Mouse (Mus musculus): ENCODE measurements at regions not wholly inside any gene's neighbourhood (a gene's known extent, or its start where the extent isn't known, plus 50 kb on each side); places are given as distances from the start of the nearest gene placed in this dataset.

DNA sequence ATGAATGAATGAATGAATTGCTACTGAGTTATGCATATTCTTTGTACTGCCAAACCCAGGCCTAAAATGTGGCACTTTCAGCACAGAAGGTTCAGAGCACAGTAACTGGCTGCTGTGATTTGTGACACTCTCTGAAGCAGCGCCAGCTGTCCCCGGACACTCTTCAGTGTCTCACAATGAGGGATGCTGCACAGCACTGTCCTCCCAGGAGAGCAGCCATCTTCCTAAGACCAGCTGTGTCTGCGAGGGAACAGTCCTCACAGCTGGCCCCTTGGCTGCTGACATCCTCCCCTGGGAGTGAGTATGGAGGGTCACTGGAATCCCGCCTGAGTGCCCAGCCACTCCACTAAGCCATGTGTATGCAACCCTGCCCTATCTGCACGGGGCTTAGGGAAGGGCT, 265.9 kb upstream of the Zfp637 start:
- CTCF ChIA-PET: no interaction called here
- POLR2A ChIA-PET: no interaction called here

GRCm38 (mm10) chr6:117576021-117576420, 265.0 kb upstream of the Zfp637 start:
- POLR2A ChIA-PET: no interaction called here
- CTCF ChIA-PET: no interaction called here

DNA sequence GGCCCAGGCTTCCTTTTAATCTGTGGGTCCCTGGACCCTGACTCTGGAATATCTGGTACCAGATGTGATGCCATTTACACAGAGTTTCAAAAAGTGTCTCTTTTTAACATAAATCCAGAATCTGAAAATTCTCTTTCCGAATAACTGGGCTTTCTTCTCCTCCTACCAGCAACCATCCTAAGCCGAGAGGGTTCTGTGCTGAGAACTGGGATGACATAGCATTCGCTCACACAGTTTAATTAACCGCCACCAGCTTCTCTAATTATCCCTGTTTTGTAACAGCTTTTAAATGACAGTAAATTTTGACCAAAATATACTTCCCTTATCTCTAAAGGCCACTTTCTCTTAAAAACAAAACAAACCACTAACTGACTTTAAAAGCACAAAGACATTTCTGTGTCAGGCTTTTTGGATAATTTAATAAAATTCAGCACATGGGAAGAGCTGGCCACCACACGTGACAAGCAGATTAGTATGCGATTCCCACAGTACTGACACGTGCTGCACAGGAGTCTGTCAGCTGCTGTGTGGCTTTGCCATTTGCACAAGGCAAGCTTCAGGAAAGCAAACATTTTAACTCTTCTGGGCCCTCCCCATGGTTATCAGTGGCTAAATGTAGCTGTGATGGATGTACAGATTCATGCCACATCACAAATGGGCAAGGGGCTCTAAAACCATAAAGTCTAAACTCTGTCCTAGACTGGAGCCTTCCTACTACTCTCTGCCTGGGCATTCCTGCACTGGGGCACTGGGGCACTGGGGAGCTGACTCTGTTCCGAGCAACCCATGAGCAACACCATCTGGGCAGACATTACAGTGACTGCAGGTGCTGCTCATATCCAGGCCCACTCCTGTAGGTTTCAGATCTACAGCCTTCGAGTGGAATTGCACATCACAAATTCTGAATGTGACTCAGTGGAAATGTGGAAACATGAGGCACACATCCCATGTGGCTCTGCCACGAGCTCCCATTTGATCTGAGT, 263.1 kb upstream of the Zfp637 start:
- ChIA-PET CTCF (interaction anchor here in 1 of 4 experiments (0.5 kb wide), 1 partner anchor 83 kb away, joined by 5 read pairs; no protein-coding TSS in a partner anchor), POLR2A (interaction anchor here in 1 of 4 experiments (1.1 kb wide), 1 partner anchor 284 kb away, joined by 3 read pairs; the partner anchor contains the start of gene Zfp239)

DNA sequence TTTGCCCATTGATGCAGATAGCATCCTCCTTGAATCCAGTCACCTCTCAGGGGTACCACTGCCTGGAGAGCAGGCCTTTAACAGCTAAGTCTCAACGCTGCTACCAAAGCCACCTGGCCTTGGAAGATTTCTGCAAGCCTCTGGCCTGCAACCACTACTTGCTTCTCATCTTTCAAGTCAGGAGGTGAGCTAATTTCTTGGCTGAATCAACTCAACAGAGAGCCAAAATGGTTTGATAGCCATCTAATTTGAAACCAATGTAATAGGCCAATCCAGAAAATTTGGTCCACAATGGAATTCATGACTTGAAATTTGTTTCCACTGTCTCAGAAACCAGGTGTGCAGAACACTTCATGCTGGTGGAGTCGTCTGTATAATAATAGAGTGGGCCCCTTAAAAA, 260.0 kb upstream of the Zfp637 start:
- POLR2A ChIA-PET: interaction anchor here in 1 of 4 experiments (1.2 kb wide), 1 partner anchor 19 kb away, joined by 3 read pairs; no protein-coding TSS in a partner anchor
- CTCF ChIA-PET: interaction anchor here in 1 of 4 experiments (0.6 kb wide), 1 partner anchor 96 kb away, joined by 3 read pairs; no protein-coding TSS in a partner anchor

DNA sequence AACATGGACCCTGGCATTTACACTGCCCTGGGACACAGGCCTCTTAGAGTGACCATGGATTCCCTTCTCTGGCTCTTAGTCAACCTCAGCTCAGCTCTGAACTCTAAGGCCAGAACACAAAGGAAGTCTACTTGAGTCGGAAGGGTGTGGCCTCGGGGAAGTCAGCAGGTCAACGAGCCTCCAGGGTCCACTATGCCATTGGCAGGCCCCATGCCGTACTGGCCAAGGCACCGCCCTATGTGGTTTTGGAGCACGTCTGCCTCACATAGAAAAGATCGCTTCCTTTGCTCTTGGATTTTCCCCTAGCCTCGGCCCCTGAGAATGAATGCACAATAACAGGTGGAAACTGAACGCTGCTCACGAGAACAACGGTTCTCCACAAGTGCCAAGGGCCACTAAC, 257.9 kb upstream of the Zfp637 start:
- POLR2A ChIA-PET: no interaction called here
- CTCF ChIA-PET: no interaction called here

- CTCF ChIA-PET: no interaction called here
- POLR2A ChIA-PET: no interaction called here
Measured at GRCm38 (mm10) chr6:117584563-117584962, 256.4 kb upstream of the Zfp637 start.

DNA sequence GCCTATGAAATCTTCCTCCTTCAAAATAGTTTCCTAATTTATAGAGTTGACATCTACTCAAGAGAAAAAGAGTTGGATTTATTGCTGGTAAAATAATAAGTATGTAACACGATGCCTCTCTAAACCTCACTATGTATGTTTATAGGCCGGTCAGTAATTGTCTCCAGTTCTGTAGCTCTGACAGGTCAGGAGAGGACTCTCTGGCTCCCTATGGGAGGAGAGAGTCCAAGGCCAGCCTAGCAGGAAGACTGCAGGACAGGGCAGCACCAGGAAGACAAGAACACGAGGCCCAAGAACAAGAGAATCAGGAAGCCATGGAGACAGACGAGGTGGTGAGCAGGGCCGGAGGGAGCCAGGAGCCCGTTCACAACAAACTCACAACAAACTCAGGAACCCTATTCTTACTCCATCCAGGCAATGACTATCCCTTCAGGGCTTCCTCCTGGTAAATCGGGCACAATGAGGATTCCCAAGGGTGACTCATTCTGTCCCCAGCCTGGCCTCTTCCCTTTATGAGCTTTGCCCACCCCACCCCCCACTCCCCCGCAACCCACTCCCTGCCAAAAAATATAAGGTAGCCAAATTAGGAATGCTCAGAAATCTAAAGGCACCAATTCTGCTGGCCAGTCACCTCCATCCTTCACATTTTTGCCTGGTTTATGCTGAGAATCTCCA, 244.7 kb upstream of the Zfp637 start:
- CTCF ChIA-PET: no interaction called here
- POLR2A ChIA-PET: no interaction called here

DNA sequence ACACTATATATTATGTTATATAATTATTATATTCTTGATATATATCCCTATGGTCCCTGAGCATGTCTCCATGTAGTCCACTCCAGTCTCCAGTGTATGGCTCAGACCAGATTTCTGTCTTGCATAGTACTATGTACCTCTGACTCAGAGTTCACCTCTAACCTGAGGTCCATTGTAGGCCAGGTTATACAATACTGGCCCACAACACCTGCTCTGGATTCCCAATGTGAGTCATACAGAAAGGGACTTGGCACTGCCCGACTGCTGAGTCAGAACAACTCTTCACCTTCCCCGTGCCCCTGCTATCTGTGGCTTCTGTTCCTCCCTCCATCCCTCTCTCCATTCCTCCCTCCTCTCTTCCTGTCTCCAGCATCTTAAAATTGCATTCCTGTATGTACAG, 236.1 kb upstream of the Zfp637 start:
- ChIA-PET POLR2A (no interaction called here), CTCF (no interaction called here)

DNA sequence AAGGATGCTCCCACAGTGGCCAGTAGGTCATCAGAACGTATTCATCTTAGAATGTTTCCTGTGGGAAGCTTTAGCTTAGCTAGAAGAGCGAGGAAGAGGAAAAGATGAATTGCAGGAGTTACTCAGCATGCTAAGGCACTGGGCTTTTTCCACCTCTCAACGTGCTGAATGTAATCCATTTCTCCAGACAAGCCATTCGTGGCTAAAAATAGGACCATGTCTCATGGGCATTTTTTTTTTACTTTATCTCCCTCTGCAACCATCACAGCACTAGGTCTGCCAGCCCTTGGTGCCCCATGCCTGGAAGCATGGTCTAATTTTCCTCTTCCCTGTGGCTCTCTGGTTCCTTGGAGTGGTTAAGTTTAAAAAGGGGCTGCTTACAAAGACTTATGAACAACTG, 235.3 kb upstream of the Zfp637 start:
- ChIA-PET CTCF (no interaction called here), POLR2A (no interaction called here)

GRCm38 (mm10) chr6:117606211-117606610, 234.8 kb upstream of the Zfp637 start:
- CTCF ChIA-PET: no interaction called here
- POLR2A ChIA-PET: no interaction called here

DNA sequence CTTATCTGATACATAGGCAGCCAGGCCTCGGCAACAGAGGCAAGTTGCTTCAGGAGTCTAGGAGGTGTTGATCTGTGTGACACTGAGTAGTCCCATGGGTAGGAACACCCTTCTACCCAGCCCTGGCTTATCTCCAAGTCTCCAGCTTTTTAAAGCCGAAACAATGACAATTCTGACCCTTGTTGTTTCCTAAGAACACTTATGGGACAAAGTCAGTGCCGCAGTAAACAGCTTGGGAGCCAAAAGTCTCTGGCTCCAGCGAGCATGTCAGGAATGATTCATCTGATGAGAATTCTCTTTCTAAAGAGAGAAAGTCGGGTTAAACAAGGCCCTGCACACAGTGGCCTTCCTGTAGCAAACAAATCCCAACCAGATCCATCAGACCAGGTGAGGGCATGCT, 234.0 kb upstream of the Zfp637 start:
- CTCF ChIA-PET: interaction anchor here in 1 of 4 experiments (0.6 kb wide), 1 partner anchor 164 kb away, joined by 3 read pairs; no protein-coding TSS in a partner anchor
- POLR2A ChIA-PET: no interaction called here

GRCm38 (mm10) chr6:117609476-117610404, 231.2 kb upstream of the Zfp637 start:
- CTCF ChIA-PET: no interaction called here

GRCm38 (mm10) chr6:117611281-117611680, 229.7 kb upstream of the Zfp637 start:
- ChIA-PET CTCF (no interaction called here), POLR2A (no interaction called here)

More at GRCm38 (mm10) chr6:117609476-117610404, 231.2 kb upstream of the Zfp637 start:
- POLR2A ChIA-PET: interaction anchor here in 2 of 4 experiments (0.6 to 1.4 kb wide), 2 partner anchors 14 to 315 kb away, joined by 3 to 4 read pairs; no protein-coding TSS in a partner anchor

GRCm38 (mm10) chr6:117611965-117612364, 229.0 kb upstream of the Zfp637 start:
- ChIA-PET CTCF (interaction anchor here in 1 of 4 experiments (0.7 kb wide), 1 partner anchor 21 kb away, joined by 4 read pairs; no protein-coding TSS in a partner anchor), POLR2A (no interaction called here)

GRCm38 (mm10) chr6:117612421-117612820, 228.6 kb upstream of the Zfp637 start:
- ChIA-PET POLR2A (no interaction called here), CTCF (interaction anchor here in 1 of 4 experiments (0.7 kb wide), 1 partner anchor 21 kb away, joined by 4 read pairs; no protein-coding TSS in a partner anchor)

DNA sequence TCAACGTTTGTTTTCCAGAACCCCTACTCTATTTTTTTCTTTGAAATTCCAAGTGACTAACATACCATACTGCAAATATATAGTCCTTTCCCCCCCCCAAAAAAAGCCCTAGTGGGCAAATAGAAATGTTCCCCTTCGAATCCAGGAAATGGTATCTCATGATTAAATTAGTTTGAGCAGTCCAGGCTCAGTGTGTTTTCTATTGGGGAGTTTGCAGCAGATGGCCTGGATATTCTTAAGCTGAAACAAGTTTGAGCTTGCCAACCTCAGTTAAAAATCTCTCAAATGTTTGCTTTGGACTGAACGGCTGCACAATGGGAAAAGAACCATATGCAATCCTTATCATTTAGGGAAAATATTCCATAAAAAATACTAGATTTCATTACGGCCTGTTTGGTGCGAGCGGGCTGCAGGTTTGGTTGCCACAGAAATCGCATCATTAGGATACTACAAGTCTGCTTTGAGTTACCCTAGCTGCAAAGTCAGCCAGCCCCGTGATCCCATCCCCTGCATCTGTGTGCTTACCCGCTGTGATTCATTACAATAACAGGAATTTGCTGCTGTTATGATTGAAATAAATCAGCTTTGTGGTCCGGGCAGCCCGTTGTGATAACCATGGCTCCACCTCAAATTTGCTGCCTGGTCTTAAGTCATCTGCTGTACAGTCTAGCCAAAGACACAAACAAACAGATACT, 227.2 kb upstream of the Zfp637 start:
- ChIA-PET POLR2A (interaction anchor here in 1 of 4 experiments (1.2 kb wide), 1 partner anchor 33 kb away, joined by 3 read pairs; no protein-coding TSS in a partner anchor), CTCF (no interaction called here)

DNA sequence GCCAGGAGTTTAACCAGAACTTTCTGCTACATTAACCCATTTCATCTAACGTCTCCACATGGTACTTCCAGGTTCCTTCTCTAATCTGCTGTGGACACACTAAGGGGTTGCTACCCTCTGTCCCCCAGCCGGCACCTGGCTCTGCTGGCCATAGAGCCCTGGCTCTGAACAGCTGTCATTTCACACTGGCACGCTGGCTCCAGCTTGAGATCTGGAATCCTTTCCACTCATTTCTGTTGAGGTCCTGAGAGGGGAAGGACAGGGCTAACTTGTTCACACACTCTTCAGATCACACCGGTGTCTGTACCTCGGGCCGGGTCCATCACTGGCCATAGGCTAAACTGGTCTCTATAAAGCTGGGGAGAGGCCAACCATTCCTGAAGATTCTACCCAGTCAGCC, 226.6 kb upstream of the Zfp637 start:
- POLR2A ChIA-PET: interaction anchor here in 1 of 4 experiments (1.2 kb wide), 1 partner anchor 32 kb away, joined by 3 read pairs; no protein-coding TSS in a partner anchor
- CTCF ChIA-PET: no interaction called here

DNA sequence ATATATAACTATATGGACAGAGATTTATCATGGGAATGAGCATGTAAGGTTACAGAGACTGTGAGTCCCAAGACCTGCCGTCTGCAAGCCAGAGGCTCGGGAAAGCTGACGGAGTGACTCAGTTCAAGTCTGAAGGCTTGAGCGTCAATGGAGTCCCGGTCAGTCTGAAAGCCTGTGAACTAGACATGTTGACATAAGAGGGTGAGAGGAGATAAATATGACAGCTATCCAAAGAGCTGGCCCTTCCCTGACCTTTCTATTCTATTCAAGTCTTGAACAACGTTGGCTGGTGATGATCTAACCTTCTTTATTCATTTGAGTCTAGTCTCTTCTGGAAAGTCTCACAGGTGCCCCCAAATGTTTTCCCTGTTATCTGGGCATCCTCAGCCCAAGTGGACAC, 223.8 kb upstream of the Zfp637 start:
- POLR2A ChIA-PET: interaction anchor here in 1 of 4 experiments (1.2 kb wide), 1 partner anchor 289 kb away, joined by 4 read pairs; no protein-coding TSS in a partner anchor

More for the DNA sequence above, 223.8 kb upstream of the Zfp637 start:
- CTCF ChIA-PET: no interaction called here
